Mouse (Mus musculus) embryonic facial prominence, embryonic 12.5 days (tissue): ENCODE data around the gene Senp2. TPM values are rescaled to one million over a fixed set of nuclear protein-coding genes. Genes with fewer than 3 reads are reported as not detected.

Experiments used
- ATAC-seq: fragments of 200-750 bp; cut with Nextera tagmentation; 2 replicates; pipeline ENCODE4 v1.8.0; 2017; ENCODE audit not compliant: insufficient number of reproducible peaks, insufficient read depth, low FRiP score, low TSS enrichment
- H3K27ac ChIP-seq: fragments of 300-500 bp; sonication (generic); 2 replicates; pipeline ENCODE4 v1.5.1; 2016; ENCODE audit warnings: mild to moderate bottlenecking
- H3K27me3 ChIP-seq: fragments of 300-500 bp; sonication (generic); 2 replicates; pipeline ENCODE4 v1.6.1; 2016; ENCODE audit warnings: mild to moderate bottlenecking, moderate library complexity
- H3K36me3 ChIP-seq: fragments of 300-500 bp; sonication (generic); 2 replicates; pipeline ENCODE4 v1.6.1; 2016; ENCODE audit warnings: mild to moderate bottlenecking
- H3K4me1 ChIP-seq: fragments of 300-500 bp; sonication (generic); 2 replicates; pipeline ENCODE4 v1.6.1; 2016
- H3K4me2 ChIP-seq: fragments of 300-500 bp; sonication (generic); replicated peaks from 2 replicates; pipeline ENCODE4 v1.6.1; 2016; ENCODE audit warnings: mild to moderate bottlenecking, moderate library complexity
- H3K4me3 ChIP-seq: fragments of 300-500 bp; sonication (generic); 2 replicates; pipeline ENCODE4 v1.5.1; 2016; ENCODE audit warnings: mild to moderate bottlenecking
- H3K9ac ChIP-seq: fragments of 300-500 bp; sonication (generic); 2 replicates; pipeline ENCODE4 v1.6.1; 2016; ENCODE audit warnings: mild to moderate bottlenecking, moderate library complexity
- H3K9me3 ChIP-seq: fragments of 300-500 bp; sonication (generic); 2 replicates; pipeline ENCODE4 v1.6.1; 2016; ENCODE audit warnings: mild to moderate bottlenecking, moderate library complexity
- WGBS: fragments of 180-500 bp; shearing (Covaris S2); methylation state at CpG from one replicate; pipeline ENCODE4 v1.1.7; 2016; 5-methylcytosine and 5-hydroxymethylcytosine counted together
- polyA plus RNA-seq: library from polyadenylated mRNA; unstranded; fragments of >200 nt; fragmentation: Nextera tagmentation; extraction: Ambion mirVana; gene quantifications from 2 replicates; pipeline ENCODE4 v1.2.1, GENCODE M21; 2016

Gene Senp2
- polyA plus RNA-seq, 1 experiment from 2014 or later = 68.3 TPM

- no peak overlapping the region for H3K4me2 ChIP-seq
- H3K4me1 ChIP-seq = no peaks in the 10 kb centered on the region
- peaks cover 92% of the 10 kb centered on the region for H3K36me3 ChIP-seq
- no peaks in the 10 kb centered on the region for H3K27me3 ChIP-seq
- WGBS = 92% methylated on average over 8 of the region's 8 CpGs
- H3K27ac ChIP-seq = no peak overlapping the region
- ATAC-seq = no peak
- no peaks in the 10 kb centered on the region for H3K9me3 ChIP-seq
- H3K4me3 ChIP-seq = no peak overlapping the region
- H3K9ac ChIP-seq = no peak overlapping the region
These were observed 58.1 kb downstream of the Senp2 start for GRCm38 (mm10) chr16:22067406-22067805.

GRCm38 (mm10) chr16:22071361-22071760 lies 62.1 kb downstream of the Senp2 start:
- no peak overlapping the region for H3K4me3 ChIP-seq
- no peaks in the 10 kb centered on the region for H3K27me3 ChIP-seq
- H3K9ac ChIP-seq = no peak overlapping the region
- H3K27ac ChIP-seq = no peak overlapping the region
- H3K9me3 ChIP-seq = no peaks in the 10 kb centered on the region
- peaks cover 90% of the 10 kb centered on the region for H3K36me3 ChIP-seq
- 79% methylated on average over 7 of the region's 7 CpGs for WGBS
- no peaks in the 10 kb centered on the region for H3K4me1 ChIP-seq
- H3K4me2 ChIP-seq = no peak overlapping the region
- no peak for ATAC-seq

- H3K27me3 ChIP-seq = no peaks in the 10 kb centered on the region
- no peak overlapping the region for H3K4me3 ChIP-seq
- no peak for ATAC-seq
- no peak overlapping the region for H3K27ac ChIP-seq
- 82% methylated on average over 6 of the region's 6 CpGs for WGBS
- no peak overlapping the region for H3K9ac ChIP-seq
- no peak overlapping the region for H3K4me2 ChIP-seq
- H3K4me1 ChIP-seq = no peaks in the 10 kb centered on the region
- peaks cover 86% of the 10 kb centered on the region for H3K36me3 ChIP-seq
- H3K9me3 ChIP-seq = no peaks in the 10 kb centered on the region
These were observed 65.8 kb downstream of the Senp2 start for GRCm38 (mm10) chr16:22075067-22075466.

GRCm38 (mm10) chr16:22075829-22076619 lies 66.7 kb downstream of the Senp2 start:
- 55% methylated on average over 5 of the region's 5 CpGs for WGBS
- H3K4me3 ChIP-seq = no peak overlapping the region

GRCm38 (mm10) chr16:22076620-22076941 lies 67.3 kb downstream of the Senp2 start:
- Histone ChIP-seq H3K4me1 (no peaks in the 10 kb centered on the region), H3K27me3 (no peaks in the 10 kb centered on the region), H3K4me3 (no peak overlapping the region), H3K4me2 (no peak overlapping the region), H3K9me3 (no peaks in the 10 kb centered on the region), H3K9ac (no peak overlapping the region), H3K27ac (no peak overlapping the region), H3K36me3 (peaks cover 82% of the 10 kb centered on the region)
- 49% methylated on average over 4 of the region's 4 CpGs for WGBS
- ATAC-seq = no peak

More at GRCm38 (mm10) chr16:22075829-22076619, 66.7 kb downstream of the Senp2 start:
- no peak overlapping the region for H3K4me2 ChIP-seq
- no peak for ATAC-seq
- peaks cover 83% of the 10 kb centered on the region for H3K36me3 ChIP-seq
- no peaks in the 10 kb centered on the region for H3K4me1 ChIP-seq
- no peak overlapping the region for H3K27ac ChIP-seq
- H3K9me3 ChIP-seq = no peaks in the 10 kb centered on the region
- H3K27me3 ChIP-seq = no peaks in the 10 kb centered on the region
- no peak overlapping the region for H3K9ac ChIP-seq

- Histone ChIP-seq H3K27ac (no peak overlapping the region), H3K4me2 (no peak overlapping the region), H3K9me3 (no peaks in the 10 kb centered on the region), H3K9ac (no peak overlapping the region), H3K27me3 (no peaks in the 10 kb centered on the region), H3K4me1 (no peaks in the 10 kb centered on the region), H3K36me3 (peaks cover 72% of the 10 kb centered on the region), H3K4me3 (no peak overlapping the region)
- ATAC-seq = no peak
- 86% methylated on average over 12 of the region's 12 CpGs for WGBS
These were observed 70.9 kb downstream of the Senp2 start for GRCm38 (mm10) chr16:22080125-22080710.

- WGBS = 85% methylated on average over 4 of the region's 4 CpGs
- no peaks in the 10 kb centered on the region for H3K4me1 ChIP-seq
- no peaks in the 10 kb centered on the region for H3K9me3 ChIP-seq
- no peak overlapping the region for H3K27ac ChIP-seq
- H3K9ac ChIP-seq = no peak overlapping the region
- no peak overlapping the region for H3K4me3 ChIP-seq
- no peak overlapping the region for H3K4me2 ChIP-seq
- no peaks in the 10 kb centered on the region for H3K27me3 ChIP-seq
- peaks cover 56% of the 10 kb centered on the region for H3K36me3 ChIP-seq
- ATAC-seq = no peak
These were observed 76.1 kb downstream of the Senp2 start for GRCm38 (mm10) chr16:22085411-22085810.

- Histone ChIP-seq H3K9me3 (no peaks in the 10 kb centered on the region), H3K27ac (no peak overlapping the region), H3K36me3 (peaks cover 24% of the 10 kb centered on the region), H3K4me3 (no peak overlapping the region), H3K4me1 (no peaks in the 10 kb centered on the region), H3K9ac (no peak overlapping the region), H3K4me2 (no peak overlapping the region), H3K27me3 (no peaks in the 10 kb centered on the region)
- ATAC-seq = no peak
- WGBS = 88% methylated on average over 3 of the region's 3 CpGs
These were observed 82.0 kb downstream of the Senp2 start for GRCm38 (mm10) chr16:22091255-22091783.

GRCm38 (mm10) chr16:22095751-22096150 lies 86.5 kb downstream of the Senp2 start:
- ATAC-seq = no peak
- H3K27ac ChIP-seq = no peak overlapping the region
- H3K4me3 ChIP-seq = no peak overlapping the region
- H3K4me2 ChIP-seq = no peak overlapping the region
- no peaks in the 10 kb centered on the region for H3K4me1 ChIP-seq
- H3K27me3 ChIP-seq = no peaks in the 10 kb centered on the region
- no peaks in the 10 kb centered on the region for H3K9me3 ChIP-seq
- no peak overlapping the region for H3K9ac ChIP-seq
- 92% methylated on average over 1 of the region's 1 CpGs for WGBS
- H3K36me3 ChIP-seq = 0 out of 2 replicates have a peak, but pooled peaks cover 2% of the 10 kb centered on the region

- Histone ChIP-seq H3K27ac (0 out of 2 replicates have a peak overlapping the region, but pooled peaks have one; percentile 3), H3K36me3 (0 out of 2 replicates have a peak, but pooled peaks cover 2% of the 10 kb centered on the region), H3K9me3 (no peaks in the 10 kb centered on the region), H3K4me2 (no peak overlapping the region), H3K9ac (no peak overlapping the region), H3K4me3 (no peak overlapping the region), H3K4me1 (no peaks in the 10 kb centered on the region), H3K27me3 (no peaks in the 10 kb centered on the region)
- no peak for ATAC-seq
- 60% methylated on average over 7 of the region's 7 CpGs for WGBS
These were observed 88.4 kb downstream of the Senp2 start for GRCm38 (mm10) chr16:22097659-22098058.
